Mouse (Mus musculus) olfactory bulb, adult 2 months (tissue): Measurements from ENCODE around the gene Fgfr2.

Experiments
- CTCF ChIP-seq: fragments of 200-500 bp; IDR thresholded peaks from 2 replicates; pipeline ENCODE4 v1.5.1; 2012; ENCODE audit warnings: low read depth, mild to moderate bottlenecking, low read length, moderate library complexity; ENCODE audit not compliant: insufficient read depth
- POLR2A ChIP-seq: fragments of 200-500 bp; IDR thresholded peaks from 2 replicates; pipeline ENCODE4 v1.6.1; 2012; ENCODE audit warnings: mild to moderate bottlenecking, low read depth, low read length, moderate library complexity; ENCODE audit not compliant: insufficient read depth

DNA sequence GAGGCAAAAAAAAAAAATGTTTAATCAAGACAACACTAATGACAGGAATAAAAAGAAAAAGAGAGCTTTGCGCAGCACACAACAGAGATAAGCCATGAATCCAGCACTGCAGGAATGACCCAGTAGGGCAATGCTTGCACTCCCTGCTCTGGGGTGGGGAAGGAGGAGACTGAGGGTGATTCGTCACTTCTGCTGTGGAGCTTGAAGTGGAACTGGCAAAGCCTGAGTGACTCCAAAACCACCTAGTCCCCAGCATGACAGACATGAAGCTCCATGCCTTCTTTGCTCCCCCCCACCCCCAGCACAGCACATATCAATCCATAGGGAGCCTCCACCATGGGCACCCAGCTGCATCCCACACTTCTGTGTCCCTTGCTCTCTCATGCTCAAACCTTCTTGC lies 753.4 kb downstream of the Fgfr2 start:
- no peak for TF ChIP-seq CTCF
- TF ChIP-seq POLR2A = no peak
